Mouse (Mus musculus): Measurements from ENCODE around the gene Ppm1e.
A peak's percentile ranks its signal among the peaks of the same experiment; 100 is the strongest.

Ppm1e gene

GRCm38 (mm10) chr11:87358331-87359261, at the start of gene Ppm1e:
Ppm1e (minus strand) TSS chr11:87359023.
- peak; percentile 76 to 79 for DNase-seq (ENCODE audit: low spot score in 2 of 2)

DNA sequence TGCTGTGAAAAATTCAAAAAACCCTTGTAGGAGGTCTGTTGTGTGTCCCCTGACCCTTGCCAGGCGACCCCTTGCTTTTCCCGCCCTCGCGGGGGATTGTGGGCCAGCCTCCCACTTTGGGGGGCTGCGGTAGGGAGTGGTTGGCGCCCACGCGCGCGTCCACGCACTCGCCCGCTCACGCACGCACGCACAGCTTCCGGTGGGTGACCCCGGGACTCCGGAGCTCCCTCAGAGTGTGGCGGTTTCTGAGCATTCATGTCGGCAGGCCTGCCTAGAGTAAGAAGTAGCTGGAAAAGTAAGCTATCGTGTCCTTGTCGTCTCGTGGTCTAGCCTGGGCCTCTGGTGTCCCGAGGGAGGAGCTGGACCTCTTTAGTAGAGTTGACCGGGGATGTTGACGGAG, 46.1 kb upstream of the Ppm1e start, which contains the start of the genes Rad51c and Tex14:
Rad51c (minus strand) TSS at position 79 of the 400 bp plus-strand sequence.
Tex14 (plus strand) TSS at position 190 of the 400 bp plus-strand sequence.
- peak in 1 of 2 experiments; percentile 34 for DNase-seq (ENCODE audit: low spot score in 2 of 2)

GRCm38 (mm10) chr11:87404111-87404853, 45.5 kb upstream of the Ppm1e start:
- DNase-seq (ENCODE audit: low spot score in 2 of 2), result peak; percentile 90 to 94

GRCm38 (mm10) chr11:87398402-87398801, 39.6 kb upstream of the Ppm1e start:
- no peak for DNase-seq (ENCODE audit: low spot score in 2 of 2)

DNA sequence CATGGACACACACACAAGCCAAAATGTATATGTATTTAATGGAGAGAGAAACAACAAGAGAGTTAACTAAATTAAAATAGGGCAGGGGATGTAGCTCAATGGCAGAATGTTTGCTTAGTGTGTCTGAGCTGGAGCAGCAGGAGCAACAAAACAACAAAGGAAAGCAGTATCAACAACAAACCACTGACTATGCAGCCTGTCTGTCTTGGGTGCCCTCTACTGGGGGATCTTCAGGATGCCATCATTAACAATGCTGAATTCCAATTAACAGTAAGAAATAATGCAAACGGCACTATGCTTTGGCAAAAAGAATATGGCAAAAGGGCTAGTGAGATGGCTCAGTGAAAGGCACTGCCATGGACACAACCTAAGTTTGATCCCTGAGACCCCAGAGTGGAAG, 35.0 kb upstream of the Ppm1e start:
- peak in 1 of 2 experiments; percentile 45 for DNase-seq (ENCODE audit: low spot score in 2 of 2)

GRCm38 (mm10) chr11:87385676-87386075, 26.9 kb upstream of the Ppm1e start:
- no peak for DNase-seq (ENCODE audit: low spot score in 2 of 2)

GRCm38 (mm10) chr11:87384551-87384950, 25.7 kb upstream of the Ppm1e start:
- DNase-seq (ENCODE audit: low spot score in 2 of 2), result no peak

DNA sequence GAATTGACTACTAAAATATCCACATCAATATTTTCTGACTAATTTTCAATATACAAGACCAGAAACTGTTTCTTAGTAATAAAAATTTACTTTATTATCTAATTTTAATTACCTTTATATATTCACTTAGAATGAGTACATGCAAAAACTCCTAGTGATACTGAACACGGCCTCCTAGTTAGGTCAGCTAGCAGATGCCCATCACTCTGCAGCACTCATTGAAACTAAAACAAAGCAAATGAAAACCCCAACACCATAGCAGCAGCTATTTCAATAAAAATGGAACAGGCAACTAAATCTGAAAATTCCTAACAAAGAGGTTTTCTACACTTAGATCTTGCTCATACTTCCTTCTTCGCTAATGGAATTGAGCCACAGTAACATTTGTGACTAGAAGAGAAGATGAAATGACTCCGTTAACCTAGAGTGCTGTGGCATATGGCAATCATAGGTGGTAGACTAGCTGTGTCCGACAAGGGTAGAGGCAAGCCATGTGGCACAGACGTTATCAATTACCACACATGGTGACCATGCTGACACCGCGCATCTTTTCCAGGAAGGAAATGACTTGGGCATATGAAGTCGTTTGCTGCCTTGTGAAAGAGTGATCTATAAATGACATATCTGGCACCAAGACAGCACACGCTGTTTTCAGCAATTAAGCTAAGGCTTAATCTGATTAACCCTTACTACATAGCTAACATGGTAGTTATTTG, 9.2 kb upstream of the Ppm1e start:
- DNase-seq (ENCODE audit: low spot score in 2 of 2), result no peak

- no peak for DNase-seq (ENCODE audit: low spot score in 2 of 2)
Measured at GRCm38 (mm10) chr11:87367061-87367460, 8.2 kb upstream of the Ppm1e start.

- no peak for DNase-seq (ENCODE audit: low spot score in 2 of 2)
Measured at GRCm38 (mm10) chr11:87365120-87365519, 6.3 kb upstream of the Ppm1e start.

- no peak for DNase-seq (ENCODE audit: low spot score in 2 of 2)
Measured at GRCm38 (mm10) chr11:87359262-87359612, 414 bp upstream of the Ppm1e start.

- DNase-seq (ENCODE audit: low spot score in 2 of 2), result peak in 1 of 2 experiments; percentile 25
Measured at GRCm38 (mm10) chr11:87357317-87358300, 1.2 kb downstream of the Ppm1e start.

DNA sequence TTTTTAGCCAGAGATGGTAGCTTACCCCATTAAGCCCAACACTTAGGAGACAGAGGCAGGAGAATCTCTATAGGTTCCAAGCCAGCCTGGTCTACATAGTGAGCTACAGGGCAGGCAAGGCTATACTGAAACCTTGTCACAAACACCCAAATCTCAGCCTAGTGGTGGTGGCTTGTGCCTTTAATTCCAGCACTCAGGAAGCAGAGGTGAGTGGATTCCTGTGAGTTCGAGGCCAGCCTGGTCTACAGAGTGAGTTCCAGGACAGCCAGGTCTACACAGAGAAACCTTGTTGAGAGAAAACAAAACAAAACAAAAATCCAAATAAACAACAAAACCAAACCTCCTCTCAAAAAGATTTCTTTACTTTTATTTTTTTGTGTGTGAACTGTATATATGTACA, 4.0 kb downstream of the Ppm1e start:
- no peak for DNase-seq (ENCODE audit: low spot score in 2 of 2)

DNA sequence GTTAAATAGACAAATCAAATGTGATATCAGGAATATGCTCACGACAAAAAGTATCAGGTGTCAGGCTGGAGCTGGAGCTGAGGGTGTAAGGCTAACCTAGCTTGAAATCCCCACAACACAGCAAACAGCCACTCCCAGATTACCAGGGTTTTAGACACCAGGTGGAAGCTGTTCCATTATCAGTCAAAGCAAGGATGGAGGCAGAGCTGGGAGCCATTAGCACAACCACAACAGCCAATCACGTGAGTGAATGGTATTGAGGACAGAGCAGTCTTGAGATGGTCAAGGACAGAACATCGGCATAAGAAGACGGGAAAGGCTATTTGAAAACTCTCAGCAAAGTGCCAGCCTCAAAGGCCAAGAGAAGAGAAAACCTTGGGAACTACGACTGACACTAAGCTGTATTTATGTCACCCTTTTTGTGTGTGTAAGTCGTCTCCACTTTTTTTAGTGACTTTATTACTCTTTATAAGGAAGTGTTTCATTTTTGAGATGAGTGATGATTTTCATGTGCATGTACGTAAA, 5.1 kb downstream of the Ppm1e start:
- DNase-seq (ENCODE audit: low spot score in 2 of 2), result no peak

GRCm38 (mm10) chr11:87326381-87326780, 32.4 kb downstream of the Ppm1e start:
- DNase-seq (ENCODE audit: low spot score in 2 of 2), result no peak

- no peak for DNase-seq (ENCODE audit: low spot score in 2 of 2)
Measured at GRCm38 (mm10) chr11:87322558-87322957, 36.3 kb downstream of the Ppm1e start.

DNA sequence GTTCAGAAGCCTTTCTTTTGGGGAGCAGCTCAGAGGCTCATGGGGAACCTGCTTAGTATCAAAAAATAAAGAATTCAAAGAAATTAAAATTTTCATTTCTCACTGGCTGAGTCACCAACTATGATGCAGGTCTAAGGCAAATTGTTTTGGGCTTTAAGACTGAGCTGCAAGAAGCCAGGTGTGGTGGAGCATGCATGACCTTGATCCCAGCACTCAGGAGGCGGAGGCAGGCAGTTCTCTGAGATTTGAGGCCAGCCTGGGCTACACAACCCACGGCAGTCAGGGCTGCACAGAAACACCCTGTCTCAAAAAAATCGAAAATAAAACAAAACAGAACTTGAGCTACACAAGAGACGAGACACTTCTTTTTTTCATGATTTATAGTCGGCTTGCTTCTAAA, 38.8 kb downstream of the Ppm1e start:
- no peak for DNase-seq (ENCODE audit: low spot score in 2 of 2)

GRCm38 (mm10) chr11:87318956-87319708, 39.7 kb downstream of the Ppm1e start:
- no peak for DNase-seq (ENCODE audit: low spot score in 2 of 2)

DNA sequence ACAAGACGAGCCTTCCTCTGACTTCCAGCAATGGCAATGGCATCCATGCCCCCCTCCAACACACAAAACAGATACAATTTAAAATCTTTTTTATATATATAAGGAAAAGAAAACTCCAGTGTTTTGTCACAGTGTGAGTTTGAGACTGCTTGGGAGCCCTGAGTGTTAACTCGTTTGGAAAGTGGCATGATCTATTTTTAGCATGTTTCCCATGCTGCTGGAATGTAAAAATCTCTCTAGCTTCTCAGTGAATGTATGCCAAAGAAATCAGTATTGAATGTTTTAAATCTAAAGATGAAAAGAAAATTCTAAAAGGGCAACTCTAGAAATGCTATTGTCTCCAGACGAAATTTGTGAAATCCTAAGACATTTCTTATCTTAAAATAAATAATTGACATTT, 45.3 kb downstream of the Ppm1e start:
- DNase-seq (ENCODE audit: low spot score in 2 of 2), result no peak

GRCm38 (mm10) chr11:87310309-87310708, 48.5 kb downstream of the Ppm1e start:
- no peak for DNase-seq (ENCODE audit: low spot score in 2 of 2)
